Mouse (Mus musculus) lung, postnatal 36 days (tissue): ENCODE data around the gene Ube2h.

Experiments used
- DNase-seq: peaks from one replicate; pipeline ENCODE4 v3.0.0; 2022; ENCODE audit warnings: mixed read lengths

Ube2h gene

GRCm38 (mm10) chr6:30182038-30182437 is 122.3 kb downstream of the Ube2h start:
- no peak for DNase-seq

DNA sequence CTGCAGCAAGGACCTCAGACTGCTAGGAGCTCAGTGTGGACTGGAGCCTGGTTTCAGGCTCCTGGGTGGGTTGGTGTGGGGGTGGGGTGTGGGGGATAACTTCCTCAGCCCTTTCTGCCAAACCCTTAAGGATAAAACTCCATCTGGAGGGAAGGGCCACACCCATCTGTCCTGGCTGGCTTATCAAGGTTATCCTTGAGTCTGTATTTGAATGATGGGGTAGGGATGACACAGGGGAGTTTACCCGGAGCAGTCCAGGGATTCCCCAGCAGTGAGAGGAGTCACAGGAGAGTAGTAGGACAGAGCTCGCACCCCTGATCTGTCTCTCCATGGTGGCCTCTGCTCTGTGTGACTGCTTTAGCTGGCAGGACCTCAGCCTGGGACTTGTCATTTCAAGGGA is 124.0 kb downstream of the Ube2h start:
- DNase-seq: no peak

- no peak for DNase-seq
Measured at GRCm38 (mm10) chr6:30179046-30179445, 125.3 kb downstream of the Ube2h start.

- no peak for DNase-seq
Measured at GRCm38 (mm10) chr6:30178023-30178639, 126.2 kb downstream of the Ube2h start.

- no peak for DNase-seq
Measured at GRCm38 (mm10) chr6:30177305-30177704, 127.0 kb downstream of the Ube2h start.

- DNase-seq: no peak
Measured at GRCm38 (mm10) chr6:30176496-30176895, 127.8 kb downstream of the Ube2h start.

- DNase-seq: no peak
Measured at GRCm38 (mm10) chr6:30175918-30176421, 128.4 kb downstream of the Ube2h start.

GRCm38 (mm10) chr6:30175225-30175917 is 129.0 kb downstream of the Ube2h start:
- DNase-seq: no peak

DNA sequence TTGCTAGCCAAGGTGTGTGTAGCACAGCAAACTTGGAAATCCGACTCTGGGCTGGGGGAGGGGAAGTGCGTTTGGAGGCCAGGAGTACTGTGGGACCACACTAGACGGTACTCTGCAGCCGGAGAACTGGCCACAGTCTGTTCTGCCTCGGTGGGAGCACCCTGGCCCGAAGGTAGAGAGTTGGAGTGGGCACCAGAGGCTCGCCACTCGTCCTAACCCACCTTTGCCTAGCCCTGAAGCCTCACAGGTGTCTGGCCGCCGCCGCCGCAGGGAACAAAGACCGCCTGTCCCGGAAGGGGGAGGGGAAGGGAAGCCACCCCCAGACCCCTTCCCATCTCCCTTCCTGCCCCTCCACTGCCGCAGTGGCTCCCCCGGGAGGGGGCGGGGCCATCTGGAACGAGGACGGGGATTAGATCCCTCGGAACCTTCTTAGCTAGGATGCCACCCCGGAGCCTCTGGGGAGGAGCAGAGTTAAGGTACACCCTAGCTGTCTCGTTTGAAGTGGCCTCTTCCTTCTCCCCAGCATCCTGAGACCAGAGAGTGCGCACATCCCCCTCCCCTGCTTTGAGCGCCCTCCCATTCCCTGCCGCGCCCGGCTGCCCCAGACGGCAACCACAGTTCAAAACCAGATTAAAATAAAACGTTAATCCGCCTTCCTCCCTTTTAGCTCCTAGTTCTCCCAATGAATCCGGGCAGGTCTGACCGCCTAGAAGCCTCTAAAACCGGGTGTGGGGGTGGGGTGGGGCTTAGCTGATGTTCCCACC is 129.7 kb downstream of the Ube2h start:
- DNase-seq: no peak

GRCm38 (mm10) chr6:30173551-30174460 is 130.5 kb downstream of the Ube2h start:
- DNase-seq: peak; percentile 69

GRCm38 (mm10) chr6:30172820-30173550 is 131.4 kb downstream of the Ube2h start:
- peak; percentile 30 for DNase-seq

GRCm38 (mm10) chr6:30172441-30172819 is 131.9 kb downstream of the Ube2h start:
- no peak for DNase-seq

DNA sequence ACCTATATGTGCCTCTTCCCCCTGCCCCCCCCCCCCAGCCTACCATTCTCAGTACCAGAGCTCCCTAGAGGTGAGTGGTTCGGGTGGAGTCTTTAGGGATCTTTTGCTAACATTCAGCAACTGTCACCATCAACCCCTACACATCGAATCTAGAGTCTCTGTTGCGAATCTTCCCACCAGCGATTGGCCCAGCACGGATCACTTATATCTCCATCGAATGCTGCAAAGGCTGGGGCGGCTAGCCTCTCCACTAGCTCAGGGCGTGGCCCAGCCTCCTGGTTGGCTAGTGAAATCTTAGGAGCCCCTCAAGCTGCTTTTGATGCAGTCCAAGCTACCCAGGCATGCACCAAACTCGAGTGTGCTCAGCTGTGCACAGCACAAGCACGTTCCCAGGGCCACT is 132.4 kb downstream of the Ube2h start:
- DNase-seq: no peak

DNA sequence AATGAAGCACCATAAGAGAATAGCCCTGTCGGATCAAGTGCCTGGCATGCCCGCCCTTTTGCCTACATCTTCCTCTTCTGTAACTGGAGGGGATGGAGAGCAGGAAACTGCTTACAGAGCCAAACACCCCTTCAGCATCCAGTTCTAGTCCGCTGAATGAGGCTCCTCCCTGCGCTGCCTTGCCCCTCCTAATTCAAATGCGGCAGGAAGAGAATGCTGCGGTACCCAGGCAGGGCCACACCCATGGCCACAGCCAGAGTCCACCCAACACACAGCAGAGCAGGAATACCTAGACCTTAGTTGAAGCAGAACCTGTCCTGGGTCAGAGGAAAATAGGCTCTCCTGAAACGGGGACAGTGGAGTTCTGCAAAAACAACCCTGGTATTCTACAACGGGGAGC is 133.1 kb downstream of the Ube2h start:
- DNase-seq: no peak

GRCm38 (mm10) chr6:30169148-30169547 is 135.2 kb downstream of the Ube2h start:
- DNase-seq: no peak

GRCm38 (mm10) chr6:30168275-30168674 is 136.1 kb downstream of the Ube2h start:
- DNase-seq: no peak

DNA sequence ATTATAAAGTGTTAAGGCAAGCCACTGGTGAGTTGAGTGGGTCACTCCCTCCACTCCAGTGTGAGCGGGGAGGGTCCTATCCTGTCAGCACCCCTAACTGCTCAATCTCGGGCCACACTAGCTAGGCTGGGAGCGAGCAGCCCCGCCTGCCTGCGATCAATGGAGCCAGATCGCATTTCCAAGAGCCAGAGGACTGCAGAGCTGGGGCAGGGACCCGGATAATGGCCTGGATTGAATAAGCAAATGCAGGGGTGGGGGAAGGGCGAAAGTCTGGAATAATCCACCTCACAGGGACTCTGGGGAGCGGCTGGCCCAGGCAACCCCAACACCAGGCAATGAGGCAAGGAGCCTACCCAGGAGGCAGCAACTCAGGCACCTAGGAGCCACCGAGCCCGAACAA is 137.1 kb downstream of the Ube2h start:
- no peak for DNase-seq

DNA sequence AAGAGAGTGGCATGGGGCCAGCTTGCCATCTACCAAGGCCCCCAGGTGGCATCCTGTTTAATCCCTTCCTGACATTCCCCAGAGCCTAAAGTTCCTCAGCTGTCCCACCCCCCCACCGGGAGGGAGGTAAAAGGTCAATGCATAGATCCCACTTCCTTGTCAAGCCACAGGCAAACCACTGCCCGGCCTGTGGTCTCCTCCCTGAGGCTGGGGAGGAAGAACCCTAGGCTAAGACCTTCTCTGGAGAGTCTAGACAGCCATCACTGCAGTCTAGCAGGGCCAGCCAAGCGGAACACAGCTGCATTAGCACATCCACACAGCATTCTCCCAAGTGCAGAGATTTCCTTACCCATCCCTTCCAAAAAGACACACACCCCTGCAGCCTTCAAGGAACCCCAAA is 138.0 kb downstream of the Ube2h start:
- DNase-seq: no peak

DNA sequence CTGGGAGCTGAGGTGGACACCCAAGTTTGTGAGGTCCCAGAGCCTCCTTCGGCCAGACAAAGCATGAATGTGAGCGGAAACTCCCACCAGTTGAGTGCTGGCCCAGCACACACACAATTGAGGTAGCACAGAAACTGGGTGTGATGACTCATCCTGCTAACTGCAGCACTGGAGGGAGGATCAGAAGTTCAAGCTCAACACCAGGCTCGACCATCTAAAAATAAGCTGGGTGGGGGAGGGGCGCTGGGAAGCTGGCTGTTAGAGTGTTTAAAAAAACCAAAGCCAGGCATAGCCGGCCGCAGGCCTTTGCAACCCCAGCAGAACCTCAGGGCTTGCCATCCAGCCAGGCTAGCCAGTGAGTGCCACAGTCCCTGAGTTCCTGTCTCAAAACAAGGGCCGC is 142.2 kb downstream of the Ube2h start:
- no peak for DNase-seq

DNA sequence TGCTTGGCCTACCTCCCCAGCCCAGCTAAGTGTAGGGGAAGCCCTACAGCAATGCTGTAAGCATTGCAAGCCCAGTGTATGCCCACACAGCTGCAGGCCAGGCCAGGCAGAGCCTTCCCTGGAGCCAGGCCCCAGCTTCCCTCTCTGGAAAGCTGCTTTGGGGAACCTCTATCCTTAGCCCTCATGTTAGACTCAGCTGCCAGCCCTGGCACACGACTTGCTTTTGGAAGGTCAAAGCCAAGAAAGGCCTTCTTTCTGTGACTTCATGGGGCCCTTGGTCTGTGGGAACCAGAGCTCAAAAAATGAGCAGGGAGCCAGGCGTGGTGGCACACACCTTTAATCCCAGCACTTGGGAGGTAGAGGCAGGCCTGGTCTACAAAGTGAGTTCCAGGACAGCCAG is 142.7 kb downstream of the Ube2h start:
- DNase-seq: no peak
